Mouse (Mus musculus): ENCODE data around the gene Actrt1. TPM values are rescaled to one million over a fixed set of nuclear protein-coding genes. Genes with fewer than 3 reads are reported as not detected.

Actrt1 gene
- polyA plus RNA-seq (2012; fragmentation: generic; extraction: Trizol), result not detected
- long read RNA-seq, experiment 1, result 0 reads
- long read RNA-seq, experiment 2, result 0 reads

DNA sequence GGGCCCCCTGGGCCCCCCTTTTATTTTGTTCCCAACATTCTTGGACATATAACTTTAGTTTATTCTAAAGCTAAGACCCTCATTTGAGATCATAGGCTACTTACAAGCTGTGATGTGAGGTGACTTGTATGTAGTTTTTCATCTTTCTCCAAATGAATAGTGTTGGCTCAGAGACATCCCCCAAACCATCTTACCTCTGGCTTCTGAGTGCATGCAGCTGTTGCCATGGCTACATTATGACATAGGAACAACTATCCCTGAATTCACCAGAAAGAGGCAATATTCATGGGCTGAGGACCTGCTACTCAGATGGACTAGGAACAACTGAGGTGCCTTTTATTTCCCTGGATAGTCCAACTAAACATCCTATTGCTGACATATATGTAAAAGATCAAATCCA, at the start of gene Actrt1:
Gene Actrt1, plus strand, starts transcription at position 301 of the 400 bp plus-strand sequence.
- Histone ChIP-seq H3K79me2 (ENCODE audit: control insufficient read depth, insufficient read depth) (no peaks in the 10 kb centered on the region), H3K79me3 (ENCODE audit: low read depth) (no peaks in the 10 kb centered on the region), H3K36me3 (ENCODE audit: control insufficient read depth, insufficient read depth) (no peaks in the 10 kb centered on the region), H3K27me3 (ENCODE audit: control insufficient read depth, insufficient read depth, insufficient read length) (no peaks in the 10 kb centered on the region), H3ac (ENCODE audit: control insufficient read depth, insufficient read length, low read depth) (no peak within 1 kb of the TSS), H3K4me3 (ENCODE audit: insufficient read depth, poor library complexity, severe bottlenecking) (no peak within 1 kb of the TSS)
- TF ChIP-seq MYOD1 (IDR thresholded peaks at IDR 0.05; ENCODE audit: control insufficient read depth, insufficient read length, low read depth), result no peak
- TF ChIP-seq CEBPB (IDR thresholded peaks at IDR 0.05; ENCODE audit: low read depth), result no peak
- no peak for TF ChIP-seq MAX (IDR thresholded peaks at IDR 0.05)
- no peak for TF ChIP-seq MYOG (IDR thresholded peaks at IDR 0.05; ENCODE audit: control insufficient read depth, extremely low read depth, insufficient read length)
- no peak for TF ChIP-seq FOSL1 (IDR thresholded peaks at IDR 0.05; ENCODE audit: insufficient read depth, low read length, poor library complexity, severe bottlenecking)
- TF ChIP-seq USF1 (IDR thresholded peaks at IDR 0.05; ENCODE audit: low read depth), result no peak
- no peak for TF ChIP-seq CTCF (IDR thresholded peaks at IDR 0.05; ENCODE audit: control insufficient read depth, insufficient read depth, insufficient read length)

DNA sequence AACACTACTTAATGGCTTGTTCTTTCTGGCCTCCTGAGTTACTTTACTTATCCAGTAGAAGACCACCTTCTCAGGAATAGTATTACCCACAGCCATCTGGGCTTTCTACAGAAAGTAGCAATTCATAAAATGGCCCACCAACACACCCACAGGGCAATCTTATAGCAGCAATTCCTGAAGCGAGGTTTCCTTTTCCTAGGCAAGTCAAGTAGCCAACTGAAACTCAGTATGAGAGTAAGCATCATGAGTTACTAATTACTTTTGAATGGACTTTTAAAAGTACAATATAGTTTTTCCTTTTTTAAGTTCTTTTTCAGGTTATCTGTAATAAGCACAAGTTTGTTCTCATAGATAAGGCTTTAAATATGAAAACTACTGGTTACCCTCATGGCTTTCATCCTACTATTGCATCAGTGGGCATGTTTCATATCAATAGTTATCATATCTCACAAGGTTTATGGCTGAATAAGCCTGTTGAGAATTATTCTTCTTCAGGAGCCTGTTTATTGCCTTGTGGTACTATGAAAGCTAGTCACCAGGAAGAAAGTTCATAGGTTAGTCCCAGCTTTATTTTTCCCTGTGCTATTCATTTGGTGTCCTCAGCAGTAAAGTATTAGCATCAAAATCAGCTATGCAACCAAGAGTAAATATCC, 2.8 kb downstream of the Actrt1 start:
- no peak overlapping the region for H3K4me3 ChIP-seq (ENCODE audit: insufficient read depth, poor library complexity, severe bottlenecking)
- no peak for TF ChIP-seq CEBPB (IDR thresholded peaks at IDR 0.05; ENCODE audit: low read depth)
- no peak for TF ChIP-seq CTCF (IDR thresholded peaks at IDR 0.05; ENCODE audit: control insufficient read depth, insufficient read depth, insufficient read length)
- no peak for TF ChIP-seq FOSL1 (IDR thresholded peaks at IDR 0.05; ENCODE audit: insufficient read depth, low read length, poor library complexity, severe bottlenecking)
- no peak for TF ChIP-seq MAX (IDR thresholded peaks at IDR 0.05)
- TF ChIP-seq MYOD1 (IDR thresholded peaks at IDR 0.05; ENCODE audit: control insufficient read depth, insufficient read length, low read depth), result no peak
- no peak for TF ChIP-seq MYOG (IDR thresholded peaks at IDR 0.05; ENCODE audit: control insufficient read depth, extremely low read depth, insufficient read length)
- TF ChIP-seq USF1 (IDR thresholded peaks at IDR 0.05; ENCODE audit: low read depth), result no peak
- no peaks in the 10 kb centered on the region for H3K27me3 ChIP-seq (ENCODE audit: control insufficient read depth, insufficient read depth, insufficient read length)
- no peaks in the 10 kb centered on the region for H3K79me3 ChIP-seq (ENCODE audit: low read depth)
- no peaks in the 10 kb centered on the region for H3K79me2 ChIP-seq (ENCODE audit: control insufficient read depth, insufficient read depth)
- no peak overlapping the region for H3ac ChIP-seq (ENCODE audit: control insufficient read depth, insufficient read length, low read depth)
- H3K36me3 ChIP-seq (ENCODE audit: control insufficient read depth, insufficient read depth), result no peaks in the 10 kb centered on the region
